Mouse (Mus musculus): ENCODE results near the gene Olfr803.

The Olfr803 gene

DNA sequence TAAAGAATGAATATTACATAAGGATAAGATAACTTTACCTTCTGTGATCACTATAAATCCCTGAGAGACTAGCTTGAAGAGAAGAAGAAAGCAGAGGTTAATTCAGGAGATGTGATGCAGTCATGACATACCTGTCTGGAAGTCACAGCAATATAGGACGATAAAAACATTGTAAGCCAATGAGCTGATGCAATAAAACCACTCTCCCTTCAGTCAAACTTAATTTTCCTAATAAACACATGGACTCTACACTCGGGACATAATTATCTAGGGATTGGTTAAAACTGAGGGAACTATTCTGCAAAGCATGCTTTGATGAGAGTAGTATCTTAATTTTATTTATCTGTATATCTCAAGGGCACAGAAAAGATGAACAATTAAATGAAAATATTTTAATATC lies at the start of gene Olfr803:
Olfr803 (minus strand) TSS at position 101 of the 400 bp plus-strand sequence.
- no peak for DNase-seq

DNA sequence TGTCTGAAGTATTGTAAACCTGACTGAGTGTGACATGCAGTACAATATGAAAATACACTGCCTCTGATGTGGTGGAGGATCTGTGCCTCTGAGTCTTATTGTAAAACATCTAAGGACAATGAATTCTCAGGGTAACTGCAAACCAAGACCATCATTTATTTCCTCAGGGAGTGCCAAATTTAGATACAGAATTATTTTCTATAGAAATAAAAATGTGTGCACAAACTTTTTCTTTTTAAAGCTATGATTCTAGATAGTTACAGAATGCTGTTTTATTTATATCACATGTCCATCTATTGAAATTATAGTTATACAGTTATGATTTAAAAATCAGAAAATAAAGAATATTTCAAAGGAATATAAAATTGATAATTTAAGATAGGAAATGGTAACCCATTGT lies 47.7 kb upstream of the Olfr803 start, which contains the start of gene Olfr806:
Olfr806 (minus strand) TSS at position 101 of the 400 bp plus-strand sequence.
- no peak for DNase-seq

GRCm38 (mm10) chr10:129729275-129729674 lies 35.2 kb upstream of the Olfr803 start, which contains the start of gene Olfr805:
Gene Olfr805 (minus strand): TSS chr10:129729375.
- no peak for DNase-seq

- no peak for DNase-seq
These were observed 8.8 kb upstream of the Olfr803 start, which contains the start of gene Olfr804 for GRCm38 (mm10) chr10:129702910-129703309. Gene Olfr804 (plus strand): TSS chr10:129703210.

DNA sequence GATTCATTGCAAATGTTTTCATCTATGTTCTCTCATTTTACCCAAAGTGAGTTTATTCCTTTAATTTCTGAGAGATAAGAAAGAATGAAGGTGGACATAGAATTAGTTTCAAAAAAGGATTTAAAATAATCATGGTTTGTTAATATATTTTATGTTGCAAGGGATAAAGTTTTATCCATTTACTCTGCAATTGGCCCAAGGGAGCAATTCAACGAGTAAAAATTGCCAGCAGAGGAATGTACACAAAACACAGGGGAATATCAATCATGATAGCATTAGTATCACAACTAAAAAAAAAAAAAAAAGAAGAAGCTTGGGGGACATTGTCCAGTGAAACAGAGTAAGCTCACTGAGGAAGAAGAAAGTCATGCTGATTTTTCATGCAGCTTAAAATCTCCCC lies 6.0 kb downstream of the Olfr803 start, which contains the start of gene Olfr802:
Olfr802 (minus strand) TSS at position 101 of the 400 bp plus-strand sequence.
- no peak for DNase-seq

DNA sequence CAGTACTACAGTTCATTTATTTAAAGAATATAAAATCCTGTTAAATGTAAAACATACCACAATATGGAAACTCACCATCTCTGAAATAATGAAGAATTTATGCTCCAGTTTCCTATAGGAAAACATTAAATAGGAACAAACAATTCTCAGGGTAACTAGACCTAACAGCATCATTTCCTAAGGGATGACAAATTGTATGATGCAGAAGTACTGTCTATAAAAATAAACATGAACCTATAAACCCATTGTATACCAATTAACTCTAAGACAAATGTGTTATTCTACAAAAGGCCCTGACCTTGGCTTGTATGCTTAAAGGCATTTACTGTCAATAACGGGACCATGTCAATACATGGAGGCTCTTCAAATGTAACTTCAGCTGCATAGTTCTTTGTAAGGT lies 20.3 kb downstream of the Olfr803 start, which contains the start of gene Olfr801:
Olfr801 (minus strand) TSS at position 101 of the 400 bp plus-strand sequence.
- no peak for DNase-seq

DNA sequence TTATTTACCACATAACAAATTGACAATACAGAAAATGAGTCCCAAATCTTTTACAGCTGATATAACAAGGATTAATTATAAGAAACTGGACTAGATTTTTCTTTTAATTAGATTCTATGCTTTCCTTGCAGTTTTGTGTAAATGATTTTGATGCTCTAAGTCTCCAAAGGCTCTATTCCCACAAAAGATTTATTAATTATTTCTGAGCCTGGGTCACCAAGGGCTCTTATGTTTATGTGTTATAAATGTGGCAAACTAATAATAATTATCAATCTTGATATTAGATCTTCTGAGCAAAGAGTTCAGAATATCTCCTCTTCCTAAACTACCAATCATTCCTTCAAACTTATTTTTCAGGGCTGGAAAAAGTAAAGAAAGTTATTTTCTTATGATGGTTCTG lies 36.7 kb downstream of the Olfr803 start, which contains the start of gene Olfr800:
Olfr800 (plus strand) TSS at position 301 of the 400 bp plus-strand sequence.
- no peak for DNase-seq

DNA sequence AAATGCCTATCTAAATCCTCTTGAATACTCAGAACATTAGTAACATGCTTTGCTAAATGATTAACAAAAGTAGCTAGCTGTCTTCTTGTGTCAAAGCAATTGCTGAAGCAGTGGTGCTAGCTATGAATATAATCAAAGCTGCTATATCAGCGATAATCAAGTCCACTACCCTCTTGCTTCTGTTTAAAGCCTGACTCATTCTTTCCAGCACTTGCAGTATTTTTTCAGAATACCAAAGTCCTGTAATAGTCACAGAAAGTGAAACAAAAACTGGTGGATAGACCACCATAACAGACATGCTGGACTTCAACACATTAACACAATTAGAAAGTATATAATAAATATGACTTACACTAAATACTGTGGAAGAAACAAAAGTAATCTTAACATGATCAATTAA lies 42.3 kb downstream of the Olfr803 start:
- no peak for DNase-seq

All from kidney, adult 11 months (tissue).